Mouse (Mus musculus): ENCODE results near the gene Akr1e1.
A peak's percentile ranks its signal among the peaks of the same experiment; 100 is the strongest.

DNA sequence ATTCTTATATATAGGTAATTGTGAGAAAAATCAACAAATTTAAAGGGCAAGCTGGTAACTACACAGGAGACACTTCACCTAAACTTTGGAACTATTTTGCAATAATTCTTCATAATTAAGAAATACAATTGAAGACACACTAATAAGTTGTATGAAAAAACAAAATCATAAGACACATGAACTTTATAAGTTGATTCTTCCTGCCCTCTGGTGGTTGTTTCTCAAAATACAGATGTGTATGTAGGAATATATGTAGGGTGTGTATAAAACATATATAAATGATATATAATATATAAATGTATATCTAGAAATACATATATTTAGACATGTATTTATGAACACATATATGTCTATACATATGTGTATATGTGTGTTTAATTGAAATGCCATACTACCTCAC is 1.9 kb upstream of the Akr1e1 start:
- TF ChIP-seq CTCF (IDR thresholded peaks at IDR 0.05; ENCODE audit: low read depth) (peak; percentile 39), EP300 (IDR thresholded peaks at IDR 0.05; ENCODE audit: low read depth) (no peak)

All from heart, postnatal 0 days (tissue).